Mouse (Mus musculus) frontal cortex, adult (tissue): ENCODE results near the gene Tstd1.

Experiments used
- ATAC-seq: cut with Nextera tagmentation; 2 replicates; pipeline ENCODE4 v1.9.2; 2017; ENCODE audit warnings: mild to moderate bottlenecking, moderate library complexity, mixed read lengths; ENCODE audit not compliant: low TSS enrichment

The Tstd1 gene

DNA sequence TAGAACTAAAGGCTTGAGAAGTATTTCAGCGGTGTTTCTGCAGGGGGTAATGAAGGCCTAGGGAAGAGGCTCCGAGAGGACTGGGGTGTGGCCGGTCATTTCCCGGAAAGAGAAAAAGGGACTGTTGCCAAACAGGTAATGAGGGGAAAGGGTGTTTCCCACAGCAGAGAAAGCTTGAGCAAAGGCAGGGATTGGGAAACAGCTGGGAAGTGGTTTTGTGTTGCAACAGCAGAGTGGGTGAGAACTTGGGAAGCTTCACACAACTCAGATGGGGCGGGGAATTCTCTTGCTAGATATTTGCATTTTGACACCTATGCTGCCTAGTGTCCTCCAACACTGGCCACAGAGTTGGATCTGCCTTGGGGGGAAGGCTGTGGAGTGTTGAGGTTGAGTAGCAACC is 34.3 kb downstream of the Tstd1 start:
- no peak for ATAC-seq

- no peak for ATAC-seq
These were observed 36.3 kb downstream of the Tstd1 start for GRCm38 (mm10) chr1:171454926-171455325.

GRCm38 (mm10) chr1:171457568-171457967 is 38.9 kb downstream of the Tstd1 start:
- ATAC-seq, result no peak

GRCm38 (mm10) chr1:171459791-171460190 is 41.1 kb downstream of the Tstd1 start:
- ATAC-seq, result no peak

DNA sequence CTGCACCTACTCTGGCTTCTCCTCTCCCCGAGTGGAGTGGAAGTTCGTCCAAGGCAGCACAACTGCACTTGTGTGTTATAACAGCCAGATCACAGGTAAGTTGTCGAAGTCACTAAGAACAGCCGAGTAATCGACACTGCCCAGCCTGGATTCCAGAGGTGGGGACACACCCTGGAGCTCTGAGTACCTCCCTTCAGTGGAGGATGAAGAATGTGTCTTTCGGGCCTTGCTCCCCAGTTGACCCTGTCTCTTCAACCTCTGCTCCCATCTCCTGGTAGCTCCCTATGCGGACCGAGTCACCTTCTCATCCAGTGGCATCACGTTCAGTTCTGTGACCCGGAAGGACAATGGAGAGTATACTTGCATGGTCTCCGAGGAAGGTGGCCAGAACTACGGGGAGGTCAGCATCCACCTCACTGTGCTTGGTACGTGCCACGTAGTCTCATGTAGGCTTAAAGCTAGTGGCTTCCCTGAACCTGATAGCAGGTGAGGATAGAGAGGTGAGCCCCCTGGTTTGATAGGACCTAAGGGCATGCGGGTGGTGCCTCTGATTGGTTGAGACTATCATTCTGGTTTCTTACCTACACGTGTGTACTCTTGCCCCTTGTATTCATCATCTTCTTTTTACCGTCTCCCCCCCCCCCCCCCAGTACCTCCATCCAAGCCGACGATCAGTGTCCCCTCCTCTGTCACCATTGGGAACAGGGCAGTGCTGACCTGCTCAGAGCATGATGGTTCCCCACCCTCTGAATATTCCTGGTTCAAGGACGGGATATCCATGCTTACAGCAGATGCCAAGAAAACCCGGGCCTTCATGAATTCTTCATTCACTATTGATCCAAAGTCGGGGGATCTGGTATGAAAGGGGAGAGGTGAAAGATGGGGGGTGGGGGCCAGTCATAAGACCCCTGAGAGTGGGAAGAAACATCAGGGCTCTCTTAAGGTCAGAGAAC is 42.2 kb downstream of the Tstd1 start:
- ATAC-seq, result no peak

DNA sequence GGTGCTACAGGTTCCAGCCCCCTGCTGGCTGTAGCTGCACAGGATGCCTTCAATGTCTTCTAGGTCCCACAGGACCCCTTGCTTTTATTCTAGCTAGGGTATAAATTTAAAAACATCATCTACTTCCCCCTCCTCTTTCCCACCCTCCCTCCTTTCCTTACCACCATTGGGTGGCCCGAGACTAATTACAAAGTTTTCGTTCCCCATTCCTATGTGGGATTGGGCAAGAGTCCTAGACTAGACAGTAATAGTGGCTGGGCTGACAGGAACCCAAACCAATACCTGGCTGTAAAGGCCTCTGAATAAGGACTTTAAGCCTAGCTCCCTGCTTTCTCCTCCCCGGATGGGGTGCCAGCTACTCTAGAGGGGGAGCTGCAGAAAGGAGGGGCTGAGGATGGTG is 44.5 kb downstream of the Tstd1 start:
- no peak for ATAC-seq

DNA sequence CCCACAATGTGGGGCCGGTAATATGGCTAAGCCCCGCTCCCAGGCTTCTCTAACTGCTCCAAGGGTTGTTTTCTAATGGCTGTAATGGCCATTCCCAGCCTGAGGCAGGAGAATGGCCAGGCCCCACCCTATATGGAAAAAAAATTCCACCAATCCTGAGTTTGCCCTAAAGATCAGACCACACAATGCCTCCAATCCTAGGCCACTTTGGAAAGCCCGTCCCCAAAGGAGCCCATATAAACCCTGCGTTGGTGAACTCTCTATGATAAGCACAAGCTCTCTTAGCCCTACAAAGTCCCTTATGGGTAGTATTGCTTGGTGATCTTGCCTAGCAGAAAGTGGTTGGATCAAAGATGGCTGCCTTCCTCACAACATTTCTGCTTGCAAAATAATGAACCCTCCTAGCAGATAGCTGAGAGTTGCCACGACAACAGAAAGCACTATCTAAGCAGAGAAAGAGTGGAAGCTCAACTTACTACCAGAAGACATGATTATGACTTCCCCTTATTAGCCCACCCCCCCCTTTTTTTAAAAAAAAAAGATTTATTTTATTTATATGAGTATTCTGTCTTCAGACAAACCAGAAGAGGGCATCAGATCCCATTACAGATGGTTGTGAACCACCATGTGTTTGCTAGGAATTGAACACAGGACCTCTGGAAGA is 47.2 kb downstream of the Tstd1 start:
- no peak for ATAC-seq

DNA sequence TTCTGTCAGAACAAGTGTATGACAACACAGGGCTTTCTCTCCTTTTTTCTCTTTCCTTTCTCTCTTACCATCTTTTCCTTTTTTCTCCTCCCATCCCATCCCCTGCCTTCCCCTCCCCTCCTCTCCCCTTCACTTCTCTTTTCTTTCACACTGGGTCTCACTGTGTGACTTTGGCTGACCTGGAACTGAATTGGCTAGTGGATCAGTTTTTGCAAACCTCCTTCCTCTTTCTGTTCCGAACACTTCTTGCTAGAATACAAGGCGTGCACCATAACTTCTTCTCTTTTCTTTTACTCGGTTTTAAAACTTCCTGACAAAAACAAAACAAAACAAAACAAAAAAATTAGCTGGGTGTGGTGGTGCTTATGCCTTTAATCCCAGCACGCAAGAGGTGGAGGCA is 47.9 kb downstream of the Tstd1 start:
- no peak for ATAC-seq

DNA sequence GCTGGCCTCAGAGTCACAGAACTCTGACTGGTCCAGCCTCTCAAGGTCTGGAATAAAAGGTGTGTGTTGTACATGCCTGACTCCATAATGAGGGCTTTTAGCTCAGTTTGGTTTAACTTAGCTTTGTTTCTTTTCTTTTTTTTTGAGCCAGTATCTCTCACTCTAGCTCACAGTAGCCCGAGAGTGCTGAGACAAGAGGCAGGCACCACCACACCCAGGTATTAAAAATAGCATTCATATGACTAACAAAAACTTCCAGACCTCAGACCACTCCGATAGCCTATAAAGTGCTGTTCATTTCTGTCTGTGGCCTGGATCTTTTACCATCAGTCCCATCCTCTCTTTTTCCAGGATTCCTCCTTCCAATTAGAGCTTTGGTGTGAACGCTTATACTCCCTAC is 51.0 kb downstream of the Tstd1 start:
- no peak for ATAC-seq
